Mouse (Mus musculus) hindbrain, embryonic 11.5 days (tissue): ENCODE data around the gene Ltbp1. TPM values are rescaled to one million over a fixed set of nuclear protein-coding genes. Genes with fewer than 3 reads are reported as not detected.

Experiments used
- ATAC-seq: fragments of 200-750 bp; cut with Nextera tagmentation; 2 replicates; pipeline ENCODE4 v1.8.0; 2017; ENCODE audit warnings: mild to moderate bottlenecking, moderate TSS enrichment, moderate library complexity; ENCODE audit not compliant: low FRiP score
- DNase-seq: peaks from one replicate; pipeline ENCODE4 v3.0.0-alpha.2; 2015; ENCODE audit warnings: low spot score
- H3K27ac ChIP-seq: fragments of 300-500 bp; sonication (generic); 2 replicates; pipeline ENCODE4 v1.5.1; 2014; ENCODE audit warnings: mild to moderate bottlenecking, low read depth, low read length
- H3K27me3 ChIP-seq: fragments of 300-500 bp; sonication (generic); 2 replicates; pipeline ENCODE4 v1.6.1; 2014; ENCODE audit warnings: mild to moderate bottlenecking, low read length, moderate library complexity, mixed read lengths; ENCODE audit not compliant: control insufficient read depth, insufficient read depth
- H3K36me3 ChIP-seq: fragments of 300-500 bp; sonication (generic); 2 replicates; pipeline ENCODE4 v1.6.1; 2014; ENCODE audit warnings: mild to moderate bottlenecking, low read length, moderate library complexity, mixed read lengths; ENCODE audit not compliant: control insufficient read depth, insufficient read depth
- H3K4me1 ChIP-seq: fragments of 300-500 bp; sonication (generic); replicated peaks from 2 replicates; pipeline ENCODE4 v1.6.1; 2014; ENCODE audit warnings: low read length, mixed read lengths; ENCODE audit not compliant: control insufficient read depth, insufficient read depth
- H3K4me2 ChIP-seq: fragments of 300-500 bp; sonication (generic); replicated peaks from 2 replicates; pipeline ENCODE4 v1.6.1; 2014; ENCODE audit warnings: mild to moderate bottlenecking, low read depth, low read length
- H3K4me3 ChIP-seq: fragments of 300-500 bp; sonication (generic); 2 replicates; pipeline ENCODE4 v1.5.1; 2014; ENCODE audit warnings: low read depth, low read length
- H3K9ac ChIP-seq: fragments of 300-500 bp; sonication (generic); 2 replicates; pipeline ENCODE4 v1.6.1; 2014; ENCODE audit warnings: low read depth, low read length
- H3K9me3 ChIP-seq: fragments of 300-500 bp; sonication (generic); 2 replicates; pipeline ENCODE4 v1.6.1; 2016; ENCODE audit warnings: low read length; ENCODE audit not compliant: control insufficient read depth
- WGBS: fragments of 180-500 bp; shearing (Covaris S2); extraction: QIAGEN DNeasy Blood & Tissue Kit; methylation state at CpG from one replicate; pipeline ENCODE4 v1.1.7; 2014; 5-methylcytosine and 5-hydroxymethylcytosine counted together
- polyA plus RNA-seq: library from polyadenylated mRNA; unstranded; fragments of >200 nt; fragmentation: Nextera tagmentation; extraction: Ambion mirVana; gene quantifications from 2 replicates; pipeline ENCODE4 v1.2.1, GENCODE M21; 2014

Gene Ltbp1
- polyA plus RNA-seq, 1 experiment from 2014 or later, result 5.7 TPM

DNA sequence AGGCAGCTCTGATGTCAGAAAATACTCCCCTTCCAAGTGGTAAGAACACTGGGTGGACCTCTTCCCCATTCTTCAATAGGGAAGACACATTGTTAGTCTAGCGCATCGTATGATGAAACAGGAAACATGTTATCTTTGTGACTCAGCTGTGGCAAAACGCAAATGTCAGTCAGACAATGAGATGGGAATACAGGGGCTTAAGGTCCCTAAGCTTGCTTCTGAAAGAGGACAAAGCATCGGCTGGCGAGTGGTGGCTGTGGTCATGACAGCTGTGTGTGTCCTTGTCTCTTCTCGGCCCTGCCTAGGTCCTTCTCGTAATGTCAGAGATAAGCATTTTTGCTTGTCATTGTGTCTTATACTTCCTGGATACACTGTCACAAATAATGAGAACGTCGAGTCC, 194.3 kb downstream of the Ltbp1 start:
- DNase-seq, result no peak

DNA sequence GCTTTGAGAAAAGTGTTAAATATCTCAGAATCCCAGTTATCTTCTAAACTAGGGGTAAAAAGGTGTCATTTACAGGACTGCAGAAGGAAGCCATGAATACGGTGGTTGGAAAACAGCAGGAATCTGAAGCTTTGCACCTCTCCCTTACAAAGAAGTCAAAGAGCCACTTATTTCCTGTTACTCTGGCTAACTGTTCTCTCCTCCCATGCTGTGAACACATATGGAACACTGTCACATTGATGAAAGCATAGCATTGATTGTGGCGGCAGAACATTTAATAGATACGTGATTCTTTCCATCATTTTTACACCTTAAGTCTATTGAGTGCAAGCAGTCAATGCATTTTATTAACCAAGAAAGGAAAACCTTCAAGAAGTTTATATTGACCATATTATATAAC, 196.9 kb downstream of the Ltbp1 start:
- Histone ChIP-seq H3K36me3 (no peaks in the 10 kb centered on the region), H3K4me1 (no peaks in the 10 kb centered on the region), H3K4me2 (no peak overlapping the region), H3K9ac (no peak overlapping the region), H3K4me3 (no peak overlapping the region), H3K9me3 (no peaks in the 10 kb centered on the region), H3K27me3 (no peaks in the 10 kb centered on the region), H3K27ac (no peak overlapping the region)
- no peak for ATAC-seq
- DNase-seq, result no peak
- 65% methylated on average over 3 of the region's 3 CpGs for WGBS

More for the DNA sequence above, 194.3 kb downstream of the Ltbp1 start:
- H3K9ac ChIP-seq, result no peak overlapping the region
- H3K9me3 ChIP-seq, result no peaks in the 10 kb centered on the region
- no peaks in the 10 kb centered on the region for H3K27me3 ChIP-seq
- WGBS, result 87% methylated on average over 9 of the region's 9 CpGs
- H3K4me2 ChIP-seq, result no peak overlapping the region
- no peaks in the 10 kb centered on the region for H3K36me3 ChIP-seq
- no peak for ATAC-seq
- H3K27ac ChIP-seq, result no peak overlapping the region
- no peaks in the 10 kb centered on the region for H3K4me1 ChIP-seq
- no peak overlapping the region for H3K4me3 ChIP-seq

DNA sequence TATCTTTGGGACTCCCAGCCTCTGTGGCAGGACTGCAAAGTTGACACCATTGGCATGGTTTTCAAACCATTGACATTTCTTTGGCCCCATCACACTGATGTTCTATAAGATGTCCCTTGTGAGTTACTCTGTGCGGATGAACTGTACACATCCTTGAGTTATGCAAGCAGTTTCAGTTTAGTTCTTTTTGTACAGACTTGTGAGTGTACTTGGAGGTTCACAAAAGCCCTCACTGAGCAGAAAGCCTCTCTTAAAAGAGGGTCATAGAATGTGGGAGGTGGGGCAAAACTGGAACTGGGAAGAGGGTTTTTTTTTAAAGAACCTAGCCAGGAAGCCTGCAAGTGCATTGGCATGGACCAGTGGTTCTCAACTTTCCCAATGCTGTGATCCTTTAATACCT, 198.7 kb downstream of the Ltbp1 start:
- Histone ChIP-seq H3K27me3 (no peaks in the 10 kb centered on the region), H3K4me1 (no peaks in the 10 kb centered on the region), H3K36me3 (no peaks in the 10 kb centered on the region), H3K4me3 (no peak overlapping the region), H3K27ac (no peak overlapping the region), H3K4me2 (no peak overlapping the region), H3K9me3 (no peaks in the 10 kb centered on the region), H3K9ac (no peak overlapping the region)
- WGBS, result 90% methylated on average over 1 of the region's 1 CpGs
- no peak for ATAC-seq
- no peak for DNase-seq

- H3K9ac ChIP-seq, result no peak overlapping the region
- ATAC-seq, result no peak
- DNase-seq, result no peak
- no peaks in the 10 kb centered on the region for H3K27me3 ChIP-seq
- 60% methylated on average over 3 of the region's 3 CpGs for WGBS
- no peaks in the 10 kb centered on the region for H3K4me1 ChIP-seq
- no peaks in the 10 kb centered on the region for H3K9me3 ChIP-seq
- no peak overlapping the region for H3K4me2 ChIP-seq
- H3K36me3 ChIP-seq, result no peaks in the 10 kb centered on the region
- H3K27ac ChIP-seq, result no peak overlapping the region
- H3K4me3 ChIP-seq, result no peak overlapping the region
These were observed 200.9 kb downstream of the Ltbp1 start for GRCm38 (mm10) chr17:75206281-75206680.

DNA sequence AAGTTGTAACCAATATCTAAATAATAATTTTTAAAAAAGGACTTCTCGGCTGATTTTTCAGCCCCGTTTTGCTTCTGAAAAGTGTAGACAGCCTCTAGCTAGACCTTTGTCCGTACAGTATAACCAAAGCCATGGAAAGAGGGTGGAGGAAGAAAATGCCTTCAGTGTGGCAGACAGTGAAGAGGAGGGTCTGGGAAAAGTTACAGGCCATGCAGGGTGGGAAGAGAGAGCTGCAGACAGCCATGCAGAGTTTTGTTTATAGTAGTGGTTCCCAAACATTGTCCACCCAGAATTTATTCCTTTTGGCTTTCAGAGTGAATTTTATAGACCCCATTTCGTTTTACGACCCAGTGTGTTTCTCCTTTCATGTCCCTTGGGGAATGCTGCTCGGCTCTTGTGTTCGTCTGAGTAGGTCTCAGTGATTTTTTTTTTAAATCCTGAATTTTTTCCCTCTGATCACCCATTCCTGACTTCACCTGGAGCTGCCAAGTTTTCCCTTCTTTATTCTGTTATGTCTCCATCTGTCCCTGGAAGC, 202.9 kb downstream of the Ltbp1 start:
- WGBS, result 91% methylated on average over 7 of the region's 7 CpGs
- ATAC-seq, result no peak
- no peak overlapping the region for H3K4me2 ChIP-seq

GRCm38 (mm10) chr17:75210526-75210925, 205.2 kb downstream of the Ltbp1 start:
- no peak overlapping the region for H3K4me3 ChIP-seq
- 86% methylated on average over 4 of the region's 4 CpGs for WGBS
- H3K36me3 ChIP-seq, result no peaks in the 10 kb centered on the region
- H3K27me3 ChIP-seq, result no peaks in the 10 kb centered on the region
- no peaks in the 10 kb centered on the region for H3K4me1 ChIP-seq
- H3K27ac ChIP-seq, result no peak overlapping the region
- ATAC-seq, result no peak
- no peak overlapping the region for H3K4me2 ChIP-seq
- H3K9ac ChIP-seq, result no peak overlapping the region
- DNase-seq, result no peak
- H3K9me3 ChIP-seq, result no peaks in the 10 kb centered on the region

More for the DNA sequence above, 202.9 kb downstream of the Ltbp1 start:
- H3K27ac ChIP-seq, result no peak overlapping the region
- no peaks in the 10 kb centered on the region for H3K36me3 ChIP-seq
- no peaks in the 10 kb centered on the region for H3K9me3 ChIP-seq
- no peaks in the 10 kb centered on the region for H3K4me1 ChIP-seq
- no peaks in the 10 kb centered on the region for H3K27me3 ChIP-seq
- no peak overlapping the region for H3K9ac ChIP-seq
- H3K4me3 ChIP-seq, result no peak overlapping the region
- DNase-seq, result no peak

- Histone ChIP-seq H3K9me3 (no peaks in the 10 kb centered on the region), H3K4me1 (no peaks in the 10 kb centered on the region), H3K36me3 (no peaks in the 10 kb centered on the region), H3K9ac (no peak overlapping the region), H3K27me3 (no peaks in the 10 kb centered on the region), H3K4me3 (no peak overlapping the region), H3K27ac (no peak overlapping the region), H3K4me2 (no peak overlapping the region)
- 97% methylated on average over 2 of the region's 2 CpGs for WGBS
- DNase-seq, result no peak
- ATAC-seq, result no peak
These were observed 211.0 kb downstream of the Ltbp1 start for GRCm38 (mm10) chr17:75216362-75216761.

- H3K4me1 ChIP-seq, result no peaks in the 10 kb centered on the region
- no peaks in the 10 kb centered on the region for H3K9me3 ChIP-seq
- H3K4me2 ChIP-seq, result no peak overlapping the region
- no peaks in the 10 kb centered on the region for H3K36me3 ChIP-seq
- DNase-seq, result no peak
- H3K9ac ChIP-seq, result no peak overlapping the region
- WGBS, result 91% methylated on average over 6 of the region's 6 CpGs
- no peak for ATAC-seq
- H3K27ac ChIP-seq, result no peak overlapping the region
- no peaks in the 10 kb centered on the region for H3K27me3 ChIP-seq
- H3K4me3 ChIP-seq, result no peak overlapping the region
These were observed 213.3 kb downstream of the Ltbp1 start for GRCm38 (mm10) chr17:75218700-75219099.

- Histone ChIP-seq H3K9ac (no peak overlapping the region), H3K9me3 (no peaks in the 10 kb centered on the region), H3K36me3 (no peaks in the 10 kb centered on the region), H3K4me2 (no peak overlapping the region), H3K4me3 (no peak overlapping the region), H3K27me3 (no peaks in the 10 kb centered on the region), H3K27ac (no peak overlapping the region), H3K4me1 (no peaks in the 10 kb centered on the region)
- ATAC-seq (no peak), DNase-seq (no peak)
- 91% methylated on average over 3 of the region's 3 CpGs for WGBS
These were observed 223.0 kb downstream of the Ltbp1 start for GRCm38 (mm10) chr17:75228321-75228720.
